Mouse (Mus musculus) limb, embryonic 15.5 days (tissue): Measurements from ENCODE around the gene Runx2. TPM values are rescaled to one million over a fixed set of nuclear protein-coding genes. Genes with fewer than 3 reads are reported as not detected.

Experiments
- ATAC-seq: fragments of 200-750 bp; cut with Nextera tagmentation; 2 replicates; pipeline ENCODE4 v1.8.0; 2017; ENCODE audit warnings: low read depth, moderate TSS enrichment; ENCODE audit not compliant: insufficient number of reproducible peaks, low FRiP score, low TSS enrichment
- H3K27ac ChIP-seq: fragments of 300-500 bp; sonication (generic); 2 replicates; pipeline ENCODE4 v1.5.1; 2015; ENCODE audit warnings: moderate library complexity, mild to moderate bottlenecking, inconsistent platforms
- H3K27me3 ChIP-seq: fragments of 300-500 bp; sonication (generic); 2 replicates; pipeline ENCODE4 v1.6.1; 2015; ENCODE audit warnings: inconsistent platforms
- H3K36me3 ChIP-seq: fragments of 300-500 bp; sonication (generic); 2 replicates; pipeline ENCODE4 v1.6.1; 2015; ENCODE audit warnings: inconsistent platforms
- H3K4me1 ChIP-seq: fragments of 300-500 bp; sonication (generic); 2 replicates; pipeline ENCODE4 v1.6.1; 2015; ENCODE audit warnings: inconsistent platforms
- H3K4me2 ChIP-seq: fragments of 300-500 bp; sonication (generic); 2 replicates; pipeline ENCODE4 v1.6.1; 2015; ENCODE audit warnings: mild to moderate bottlenecking, inconsistent platforms
- H3K4me3 ChIP-seq: fragments of 300-500 bp; sonication (generic); 2 replicates; pipeline ENCODE4 v1.5.1; 2015; ENCODE audit warnings: mild to moderate bottlenecking, inconsistent platforms
- H3K9ac ChIP-seq: fragments of 300-500 bp; sonication (generic); 2 replicates; pipeline ENCODE4 v1.6.1; 2015; ENCODE audit warnings: inconsistent platforms
- H3K9me3 ChIP-seq: fragments of 300-500 bp; sonication (generic); 2 replicates; pipeline ENCODE4 v1.6.1; 2016; ENCODE audit warnings: inconsistent platforms
- WGBS: fragments of 180-500 bp; shearing (Covaris S2); methylation state at CpG from one replicate; pipeline ENCODE4 v1.1.7; 2015; 5-methylcytosine and 5-hydroxymethylcytosine counted together
- polyA plus RNA-seq: library from polyadenylated mRNA; unstranded; fragments of >200 nt; fragmentation: Nextera tagmentation; extraction: Ambion mirVana; gene quantifications from 2 replicates; pipeline ENCODE4 v1.2.1, GENCODE M21; 2015

Gene Runx2
- polyA plus RNA-seq, 1 experiment from 2014 or later: 13.1 TPM

- H3K9me3 ChIP-seq: no peaks in the 10 kb centered on the region
- WGBS: 92% methylated on average over 12 of the region's 12 CpGs
Observed at GRCm38 (mm10) chr17:44792218-44792917, 22.2 kb downstream of the Runx2 start.

DNA sequence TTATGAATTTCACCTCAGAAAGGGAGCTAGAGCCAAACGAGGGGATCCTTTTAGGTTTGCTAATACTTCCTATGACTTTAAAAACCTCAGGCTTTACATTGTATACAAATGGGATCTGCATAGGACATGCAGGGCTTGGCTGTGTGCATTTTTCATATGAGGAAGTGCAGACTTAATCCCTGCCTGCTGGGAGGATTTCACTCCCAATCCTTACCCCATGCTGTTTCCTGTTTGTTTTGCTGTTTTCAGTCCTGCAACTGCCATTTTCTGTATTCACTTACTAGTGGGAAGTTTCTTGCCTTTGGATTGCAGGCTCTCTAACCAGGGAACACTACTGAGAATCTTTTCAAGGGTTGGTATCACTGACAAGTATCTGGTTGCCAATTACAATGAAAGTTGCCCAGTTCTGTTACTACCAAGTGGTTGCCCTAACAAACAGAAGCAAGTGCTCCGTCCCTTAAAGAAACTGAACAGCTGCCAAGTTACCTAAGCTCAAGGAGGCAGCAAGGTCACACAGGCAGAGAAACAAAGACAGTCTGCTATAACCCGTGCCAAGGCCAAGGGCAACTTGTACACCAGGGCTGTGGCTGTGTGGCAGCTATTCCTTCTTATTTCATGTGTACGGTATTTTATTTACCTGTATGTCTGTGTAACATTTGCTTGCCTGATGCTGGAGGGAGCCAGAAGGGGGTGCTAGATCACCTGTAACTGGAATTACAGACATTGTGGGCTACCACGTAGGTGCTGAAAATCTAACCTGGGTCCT, 25.4 kb downstream of the Runx2 start:
- 78% methylated on average over 5 of the region's 5 CpGs for WGBS
- Histone ChIP-seq H3K27ac (peak overlapping the region; percentile 33; the same call in 1 of the 2 replicates), H3K9ac (no peak overlapping the region), H3K4me1 (0 out of 2 replicates have a peak, but pooled peaks cover 3% of the 10 kb centered on the region), H3K4me3 (no peak overlapping the region), H3K27me3 (no peaks in the 10 kb centered on the region), H3K36me3 (no peaks in the 10 kb centered on the region), H3K9me3 (no peaks in the 10 kb centered on the region), H3K4me2 (no peak overlapping the region)
- no peak for ATAC-seq

More at GRCm38 (mm10) chr17:44792218-44792917, 22.2 kb downstream of the Runx2 start:
- Histone ChIP-seq H3K9ac (no peak overlapping the region), H3K27me3 (no peaks in the 10 kb centered on the region), H3K36me3 (no peaks in the 10 kb centered on the region), H3K4me3 (no peak overlapping the region), H3K4me2 (no peak overlapping the region), H3K27ac (no peak overlapping the region), H3K4me1 (0 out of 2 replicates have a peak, but pooled peaks cover 3% of the 10 kb centered on the region)
- ATAC-seq: no peak

DNA sequence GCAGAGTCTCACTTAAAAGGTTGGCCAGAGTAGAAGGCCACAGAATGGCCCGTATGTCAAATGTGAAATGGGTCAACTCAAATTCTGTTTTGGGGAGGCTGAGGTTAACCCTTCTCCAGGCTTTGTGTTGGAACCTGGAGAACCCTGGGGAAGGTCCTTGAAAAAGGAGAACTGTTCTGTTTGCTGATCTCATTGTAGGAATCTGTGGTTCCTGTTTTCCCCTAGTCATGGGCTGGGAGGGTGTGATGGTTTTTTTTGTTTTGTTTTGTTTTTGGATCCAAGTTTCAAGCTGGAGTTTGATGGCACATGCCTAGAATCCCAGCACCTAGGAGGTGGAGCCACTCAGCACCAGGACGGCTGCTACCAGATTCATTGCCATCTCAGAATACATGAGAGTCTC, 31.5 kb downstream of the Runx2 start:
- Histone ChIP-seq H3K4me1 (peaks cover 1% of the 10 kb centered on the region; the same call in 1 of the 2 replicates), H3K4me3 (no peak overlapping the region), H3K27me3 (no peaks in the 10 kb centered on the region), H3K4me2 (no peak overlapping the region), H3K36me3 (no peaks in the 10 kb centered on the region), H3K9ac (no peak overlapping the region), H3K9me3 (no peaks in the 10 kb centered on the region), H3K27ac (no peak overlapping the region)
- ATAC-seq: no peak
- WGBS: 75% methylated on average over 2 of the region's 2 CpGs

GRCm38 (mm10) chr17:44782366-44782765, 32.2 kb downstream of the Runx2 start:
- Histone ChIP-seq H3K36me3 (no peaks in the 10 kb centered on the region), H3K4me2 (no peak overlapping the region), H3K4me3 (no peak overlapping the region), H3K9me3 (no peaks in the 10 kb centered on the region), H3K9ac (no peak overlapping the region), H3K27ac (no peak overlapping the region), H3K4me1 (peaks cover 9% of the 10 kb centered on the region; the same call in 1 of the 2 replicates), H3K27me3 (no peaks in the 10 kb centered on the region)
- WGBS: 60% methylated on average over 4 of the region's 4 CpGs
- no peak for ATAC-seq

DNA sequence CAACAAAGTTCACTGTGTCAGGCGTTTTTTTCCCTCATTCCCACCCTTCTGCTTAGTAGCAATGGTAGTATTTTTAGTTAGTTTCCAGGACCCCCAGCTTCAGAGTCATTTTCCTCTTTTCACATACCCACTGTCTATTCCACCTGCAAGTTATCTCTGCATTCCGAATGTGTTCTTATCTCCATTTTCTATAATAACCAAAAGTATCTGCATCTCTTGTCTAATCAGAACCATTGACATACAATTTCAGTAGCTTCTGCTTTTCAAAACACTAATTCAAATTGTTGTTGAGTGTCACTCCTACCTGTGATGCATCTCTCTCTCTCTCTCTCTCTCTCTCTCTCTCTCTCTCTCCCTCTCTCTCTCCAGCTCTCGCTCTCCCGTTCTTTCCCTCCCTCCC, 34.2 kb downstream of the Runx2 start:
- H3K4me2 ChIP-seq: no peak overlapping the region
- no peaks in the 10 kb centered on the region for H3K36me3 ChIP-seq
- 67% methylated on average over 4 of the region's 4 CpGs for WGBS
- H3K27ac ChIP-seq: no peak overlapping the region
- ATAC-seq: no peak
- H3K9ac ChIP-seq: no peak overlapping the region
- no peaks in the 10 kb centered on the region for H3K9me3 ChIP-seq
- peaks cover 9% of the 10 kb centered on the region; the same call in 1 of the 2 replicates for H3K4me1 ChIP-seq
- no peaks in the 10 kb centered on the region for H3K27me3 ChIP-seq
- no peak overlapping the region for H3K4me3 ChIP-seq

GRCm38 (mm10) chr17:44778141-44778540, 36.5 kb downstream of the Runx2 start:
- peak overlapping the region; percentile 79 for H3K4me3 ChIP-seq
- H3K4me2 ChIP-seq: peak overlapping the region; percentile 73
- ATAC-seq: no peak
- H3K9me3 ChIP-seq: no peaks in the 10 kb centered on the region
- H3K9ac ChIP-seq: no peak overlapping the region
- H3K27ac ChIP-seq: 0 out of 2 replicates have a peak overlapping the region, but pooled peaks have one; percentile 22
- no peaks in the 10 kb centered on the region for H3K36me3 ChIP-seq
- no peaks in the 10 kb centered on the region for H3K27me3 ChIP-seq
- peaks cover 9% of the 10 kb centered on the region; the same call in 1 of the 2 replicates for H3K4me1 ChIP-seq
- WGBS: 56% methylated on average over 5 of the region's 5 CpGs

- Histone ChIP-seq H3K9ac (peak overlapping the region; percentile 87), H3K9me3 (no peaks in the 10 kb centered on the region), H3K4me3 (peak overlapping the region; percentile 79), H3K4me1 (peaks cover 9% of the 10 kb centered on the region; the same call in 1 of the 2 replicates), H3K4me2 (peak overlapping the region; percentile 73), H3K27ac (peak overlapping the region; percentile 94), H3K36me3 (no peaks in the 10 kb centered on the region), H3K27me3 (no peaks in the 10 kb centered on the region)
- peak; percentile 82 for ATAC-seq
- WGBS: under 1% methylated on average over 35 of the region's 35 CpGs
Observed at GRCm38 (mm10) chr17:44777337-44777804, 37.2 kb downstream of the Runx2 start.

DNA sequence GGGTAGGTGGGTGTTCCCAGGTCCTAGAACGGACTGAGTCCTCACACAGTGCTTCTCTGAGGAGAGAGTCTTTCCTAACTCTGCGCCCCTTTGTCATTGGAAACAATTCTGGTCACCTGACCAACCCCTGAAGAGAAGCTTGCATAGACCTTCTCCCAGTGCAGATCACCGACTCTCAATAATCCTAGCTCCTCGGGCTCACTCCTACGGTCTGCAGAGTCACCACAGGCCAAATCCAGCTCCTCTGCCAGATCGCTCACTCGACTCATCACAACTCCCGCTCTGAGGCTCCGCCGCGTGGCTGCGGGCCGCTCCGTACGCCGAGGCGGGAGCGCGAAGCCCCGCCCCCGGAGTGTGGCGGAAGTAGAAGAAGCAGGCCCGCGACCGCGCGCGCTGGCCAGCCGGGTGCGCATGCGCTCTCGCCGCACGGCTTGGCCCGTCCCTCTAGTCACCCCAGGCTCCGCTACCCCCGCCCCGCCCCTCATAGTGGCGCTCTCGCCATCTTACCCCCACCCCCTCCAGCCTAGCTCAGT, 37.8 kb downstream of the Runx2 start, which contains the start of gene Supt3:
Gene Supt3 (plus strand): TSS at position 415 of the 533 bp plus-strand sequence.
- ATAC-seq: peak; percentile 90
- Histone ChIP-seq H3K9me3 (no peaks in the 10 kb centered on the region), H3K9ac (peak within 1 kb of the TSS; percentile 87), H3K36me3 (no peaks in the 10 kb centered on the region), H3K27me3 (no peaks in the 10 kb centered on the region), H3K4me2 (peak within 1 kb of the TSS; percentile 73), H3K4me1 (peaks cover 9% of the 10 kb centered on the region; the same call in 1 of the 2 replicates), H3K4me3 (peak within 1 kb of the TSS; percentile 79), H3K27ac (peak within 1 kb of the TSS; percentile 94)
- WGBS: 1% methylated on average over 40 of the region's 40 CpGs

GRCm38 (mm10) chr17:44772576-44772975, 42.0 kb downstream of the Runx2 start:
- no peak overlapping the region for H3K4me2 ChIP-seq
- no peak overlapping the region for H3K4me3 ChIP-seq
- H3K27me3 ChIP-seq: no peaks in the 10 kb centered on the region
- H3K4me1 ChIP-seq: 0 out of 2 replicates have a peak, but pooled peaks cover 2% of the 10 kb centered on the region
- no peak overlapping the region for H3K9ac ChIP-seq
- no peaks in the 10 kb centered on the region for H3K36me3 ChIP-seq
- no peak overlapping the region for H3K27ac ChIP-seq
- WGBS: 77% methylated on average over 2 of the region's 2 CpGs
- ATAC-seq: no peak
- no peaks in the 10 kb centered on the region for H3K9me3 ChIP-seq

GRCm38 (mm10) chr17:44770871-44771270, 43.7 kb downstream of the Runx2 start:
- Histone ChIP-seq H3K4me2 (no peak overlapping the region), H3K27ac (no peak overlapping the region), H3K9me3 (no peaks in the 10 kb centered on the region), H3K4me3 (no peak overlapping the region), H3K9ac (no peak overlapping the region), H3K36me3 (no peaks in the 10 kb centered on the region), H3K27me3 (no peaks in the 10 kb centered on the region), H3K4me1 (no peaks in the 10 kb centered on the region)
- WGBS: 77% methylated on average over 2 of the region's 2 CpGs
- ATAC-seq: no peak

DNA sequence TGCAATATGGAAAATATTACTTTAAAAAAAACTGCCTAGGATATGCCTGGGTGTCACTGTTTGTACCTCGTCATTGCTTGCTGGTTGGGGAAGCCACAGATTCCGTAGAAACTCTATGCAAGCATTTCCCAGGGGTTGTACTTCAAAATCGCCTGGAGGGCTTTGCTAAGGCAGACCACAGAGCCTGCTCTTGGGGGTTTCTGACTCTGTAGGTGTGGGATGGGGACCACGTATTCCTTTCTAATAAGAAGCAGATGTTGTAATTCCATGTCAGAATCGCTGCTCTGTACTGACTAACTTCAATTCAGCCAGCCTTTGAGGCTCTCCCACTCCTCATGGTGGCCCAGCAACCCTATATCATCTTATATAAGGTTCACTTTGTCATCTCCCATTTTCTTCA, 46.1 kb downstream of the Runx2 start:
- Histone ChIP-seq H3K4me1 (no peaks in the 10 kb centered on the region), H3K36me3 (no peaks in the 10 kb centered on the region), H3K4me2 (no peak overlapping the region), H3K9ac (no peak overlapping the region), H3K27ac (peak overlapping the region; percentile 8; the same call in 1 of the 2 replicates), H3K9me3 (no peaks in the 10 kb centered on the region), H3K4me3 (no peak overlapping the region), H3K27me3 (no peaks in the 10 kb centered on the region)
- no peak for ATAC-seq
- WGBS: 18% methylated on average over 5 of the region's 5 CpGs
